Mouse (Mus musculus): ENCODE data around the gene Togaram1.

DNA sequence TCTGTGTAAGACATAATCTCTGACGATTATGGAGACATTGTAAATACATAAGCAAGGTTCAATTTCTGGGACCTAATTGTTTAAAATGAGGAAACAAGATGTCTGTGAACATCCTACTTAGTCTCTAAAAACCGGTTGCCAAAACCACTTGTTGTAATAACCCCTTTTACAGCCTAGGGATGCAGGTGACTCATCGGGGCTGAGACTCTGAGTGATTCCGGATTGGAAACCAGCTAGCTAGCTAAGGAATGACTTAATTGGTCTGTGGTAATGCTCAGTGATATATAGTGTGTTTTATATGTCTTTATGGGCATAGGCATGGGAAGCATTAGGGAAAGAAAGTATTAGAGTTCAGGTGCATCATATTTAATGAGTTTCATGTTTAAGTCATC lies 71.9 kb downstream of the Togaram1 start:
- TF ChIP-seq POLR2A (IDR thresholded peaks at IDR 0.05; ENCODE audit: insufficient read length, low read depth), result no peak
- no peak for TF ChIP-seq USF1 (IDR thresholded peaks at IDR 0.05; ENCODE audit: low read depth)
- TF ChIP-seq TCF12 (IDR thresholded peaks at IDR 0.05; ENCODE audit: insufficient read depth, poor library complexity, severe bottlenecking), result no peak
- TF ChIP-seq POLR2AphosphoS2 (IDR thresholded peaks at IDR 0.05; ENCODE audit: insufficient read length, low read depth), result no peak
- TF ChIP-seq MYOD1 (IDR thresholded peaks at IDR 0.05; ENCODE audit: control insufficient read depth in 1 of 3, insufficient read length in 2 of 3, low read depth in 2 of 3), result no peak
- no peak for TF ChIP-seq CEBPB (IDR thresholded peaks at IDR 0.05; ENCODE audit: insufficient read depth, poor library complexity, severe bottlenecking)
- no peak for TF ChIP-seq E2F4 (IDR thresholded peaks at IDR 0.05; ENCODE audit: insufficient read depth)
- TF ChIP-seq MAX (IDR thresholded peaks at IDR 0.05; ENCODE audit: low read depth), result no peak
